Mouse (Mus musculus): ENCODE results near the gene Krba1. TPM values are rescaled to one million over a fixed set of nuclear protein-coding genes. Genes with fewer than 3 reads are reported as not detected.

Krba1 gene
- 26.8 and 33.8 TPM in 2 replicates for total RNA-seq (2014; rRNA removed; ENCODE audit: low replicate concordance)
- 11.7 and 14.8 TPM in 2 replicates for polyA plus RNA-seq (2015; fragmentation: Nextera tagmentation; extraction: Ambion mirVana)

- H3K36me3 ChIP-seq (replicated peaks; ENCODE audit: control insufficient read depth, insufficient read depth, low read length) = no peaks in the 10 kb centered on the region
- H3K27ac ChIP-seq (ENCODE audit: low read depth) = peak within 1 kb of the TSS; percentile 90
- H3K4me2 ChIP-seq (ENCODE audit: low read depth, low read length) = peak within 1 kb of the TSS; percentile 84
- H3K4me3 ChIP-seq (ENCODE audit: low read depth, low read length) = peak within 1 kb of the TSS; percentile 83
- peak; percentile 59 for DNase-seq (ENCODE audit: low spot score)
- no peaks in the 10 kb centered on the region for H3K27me3 ChIP-seq (ENCODE audit: control insufficient read depth, insufficient read depth, low read length)
- no peaks in the 10 kb centered on the region for H3K9me3 ChIP-seq (replicated peaks; ENCODE audit: control insufficient read depth, low read length)
- H3K4me1 ChIP-seq (ENCODE audit: control insufficient read depth, insufficient read depth) = peaks cover 40% of the 10 kb centered on the region
- peak; percentile 88 for ATAC-seq (ENCODE audit: insufficient read depth, low read depth)
- TF ChIP-seq EP300 (IDR thresholded peaks at IDR 0.05; ENCODE audit: low read depth) (no peak), CTCF (IDR thresholded peaks at IDR 0.05; ENCODE audit: low read depth) (no peak)
- 1% methylated on average over 65 of the region's 65 CpGs for WGBS
- H3K9ac ChIP-seq (replicated peaks; ENCODE audit: low read depth, low read length) = peak within 1 kb of the TSS; percentile 81
These were observed at the start of gene Krba1 for GRCm38 (mm10) chr6:48395105-48396007. TSS of gene Krba1 (plus strand) at chr6:48395586.

GRCm38 (mm10) chr6:48358897-48359296, 36.5 kb upstream of the Krba1 start:
- Histone ChIP-seq H3K4me2 (ENCODE audit: low read depth, low read length) (no peak overlapping the region), H3K9ac (replicated peaks; ENCODE audit: low read depth, low read length) (no peak overlapping the region), H3K9me3 (replicated peaks; ENCODE audit: control insufficient read depth, low read length) (no peaks in the 10 kb centered on the region), H3K27me3 (ENCODE audit: control insufficient read depth, insufficient read depth, low read length) (no peaks in the 10 kb centered on the region), H3K27ac (ENCODE audit: low read depth) (no peak overlapping the region), H3K4me1 (ENCODE audit: control insufficient read depth, insufficient read depth) (no peaks in the 10 kb centered on the region), H3K4me3 (ENCODE audit: low read depth, low read length) (no peak overlapping the region), H3K36me3 (replicated peaks; ENCODE audit: control insufficient read depth, insufficient read depth, low read length) (no peaks in the 10 kb centered on the region)
- TF ChIP-seq EP300 (IDR thresholded peaks at IDR 0.05; ENCODE audit: low read depth) (no peak), CTCF (IDR thresholded peaks at IDR 0.05; ENCODE audit: low read depth) (no peak)
- DNase-seq (ENCODE audit: low spot score) (no peak), ATAC-seq (ENCODE audit: insufficient read depth, low read depth) (no peak)
- 68% methylated on average over 3 of the region's 3 CpGs for WGBS

- Histone ChIP-seq H3K4me3 (ENCODE audit: low read depth, low read length) (no peak overlapping the region), H3K4me1 (ENCODE audit: control insufficient read depth, insufficient read depth) (no peaks in the 10 kb centered on the region), H3K9me3 (replicated peaks; ENCODE audit: control insufficient read depth, low read length) (no peaks in the 10 kb centered on the region), H3K27me3 (ENCODE audit: control insufficient read depth, insufficient read depth, low read length) (no peaks in the 10 kb centered on the region), H3K9ac (replicated peaks; ENCODE audit: low read depth, low read length) (no peak overlapping the region), H3K36me3 (replicated peaks; ENCODE audit: control insufficient read depth, insufficient read depth, low read length) (no peaks in the 10 kb centered on the region), H3K27ac (ENCODE audit: low read depth) (no peak overlapping the region), H3K4me2 (ENCODE audit: low read depth, low read length) (no peak overlapping the region)
- ATAC-seq (ENCODE audit: insufficient read depth, low read depth) = no peak
- WGBS = 69% methylated on average over 11 of the region's 11 CpGs
- no peak for DNase-seq (ENCODE audit: low spot score)
- TF ChIP-seq CTCF (IDR thresholded peaks at IDR 0.05; ENCODE audit: low read depth) (no peak), EP300 (IDR thresholded peaks at IDR 0.05; ENCODE audit: low read depth) (no peak)
These were observed 28.9 kb upstream of the Krba1 start for GRCm38 (mm10) chr6:48366322-48366996.

- Histone ChIP-seq H3K4me2 (ENCODE audit: low read depth, low read length) (no peak overlapping the region), H3K9ac (replicated peaks; ENCODE audit: low read depth, low read length) (no peak overlapping the region), H3K9me3 (replicated peaks; ENCODE audit: control insufficient read depth, low read length) (peaks cover 6% of the 10 kb centered on the region; the same call in 1 of the 2 replicates), H3K27ac (ENCODE audit: low read depth) (no peak overlapping the region), H3K4me3 (ENCODE audit: low read depth, low read length) (no peak overlapping the region), H3K4me1 (ENCODE audit: control insufficient read depth, insufficient read depth) (no peaks in the 10 kb centered on the region), H3K27me3 (ENCODE audit: control insufficient read depth, insufficient read depth, low read length) (no peaks in the 10 kb centered on the region), H3K36me3 (replicated peaks; ENCODE audit: control insufficient read depth, insufficient read depth, low read length) (no peaks in the 10 kb centered on the region)
- DNase-seq (ENCODE audit: low spot score) = no peak
- no peak for ATAC-seq (ENCODE audit: insufficient read depth, low read depth)
- no peak for TF ChIP-seq EP300 (IDR thresholded peaks at IDR 0.05; ENCODE audit: low read depth)
- no peak for TF ChIP-seq CTCF (IDR thresholded peaks at IDR 0.05; ENCODE audit: low read depth)
- 54% methylated on average over 3 of the region's 3 CpGs for WGBS
These were observed 7.2 kb upstream of the Krba1 start for GRCm38 (mm10) chr6:48388221-48388620.

- peaks cover 30% of the 10 kb centered on the region for H3K4me1 ChIP-seq (ENCODE audit: control insufficient read depth, insufficient read depth)
- no peaks in the 10 kb centered on the region for H3K9me3 ChIP-seq (replicated peaks; ENCODE audit: control insufficient read depth, low read length)
- H3K4me2 ChIP-seq (ENCODE audit: low read depth, low read length) = no peak overlapping the region
- no peak overlapping the region for H3K27ac ChIP-seq (ENCODE audit: low read depth)
- no peak overlapping the region for H3K9ac ChIP-seq (replicated peaks; ENCODE audit: low read depth, low read length)
- no peaks in the 10 kb centered on the region for H3K36me3 ChIP-seq (replicated peaks; ENCODE audit: control insufficient read depth, insufficient read depth, low read length)
- ATAC-seq (ENCODE audit: insufficient read depth, low read depth) (no peak), DNase-seq (ENCODE audit: low spot score) (no peak)
- TF ChIP-seq EP300 (IDR thresholded peaks at IDR 0.05; ENCODE audit: low read depth) (no peak), CTCF (IDR thresholded peaks at IDR 0.05; ENCODE audit: low read depth) (no peak)
- no peaks in the 10 kb centered on the region for H3K27me3 ChIP-seq (ENCODE audit: control insufficient read depth, insufficient read depth, low read length)
- H3K4me3 ChIP-seq (ENCODE audit: low read depth, low read length) = no peak overlapping the region
These were observed 1.6 kb upstream of the Krba1 start for GRCm38 (mm10) chr6:48393811-48394210.
